Mouse (Mus musculus) midbrain, embryonic 15.5 days (tissue): ENCODE data around the gene Lingo1. TPM values are rescaled to one million over a fixed set of nuclear protein-coding genes. Genes with fewer than 3 reads are reported as not detected.

Experiments
- ATAC-seq: fragments of 200-750 bp; cut with Nextera tagmentation; replicated peaks from 2 replicates; pipeline ENCODE4 v1.8.0; 2017; ENCODE audit warnings: moderate TSS enrichment
- H3K27ac ChIP-seq: fragments of 300-500 bp; sonication (generic); 2 replicates; pipeline ENCODE4 v1.5.1; 2015; ENCODE audit warnings: mild to moderate bottlenecking, inconsistent platforms
- H3K27me3 ChIP-seq: fragments of 300-500 bp; sonication (generic); replicated peaks from 2 replicates; pipeline ENCODE4 v1.6.1; 2015; ENCODE audit warnings: inconsistent platforms
- H3K36me3 ChIP-seq: fragments of 300-500 bp; sonication (generic); replicated peaks from 2 replicates; pipeline ENCODE4 v1.6.1; 2015; ENCODE audit warnings: inconsistent platforms
- H3K4me1 ChIP-seq: fragments of 300-500 bp; sonication (generic); 2 replicates; pipeline ENCODE4 v1.6.1; 2015; ENCODE audit warnings: inconsistent platforms
- H3K4me2 ChIP-seq: fragments of 300-500 bp; sonication (generic); 2 replicates; pipeline ENCODE4 v1.6.1; 2015; ENCODE audit warnings: inconsistent platforms, mild to moderate bottlenecking, moderate library complexity
- H3K4me3 ChIP-seq: fragments of 300-500 bp; sonication (generic); 2 replicates; pipeline ENCODE4 v1.5.1; 2015; ENCODE audit warnings: mild to moderate bottlenecking, inconsistent platforms
- H3K9ac ChIP-seq: fragments of 300-500 bp; sonication (generic); 2 replicates; pipeline ENCODE4 v1.6.1; 2015; ENCODE audit warnings: mild to moderate bottlenecking, inconsistent platforms
- H3K9me3 ChIP-seq: fragments of 300-500 bp; sonication (generic); 2 replicates; pipeline ENCODE4 v1.6.1; 2016; ENCODE audit warnings: inconsistent platforms
- WGBS: fragments of 180-500 bp; shearing (Covaris S2); methylation state at CpG from one replicate; pipeline ENCODE4 v1.1.7; 2015; ENCODE audit warnings: mixed read lengths; 5-methylcytosine and 5-hydroxymethylcytosine counted together
- polyA plus RNA-seq: library from polyadenylated mRNA; unstranded; fragments of >200 nt; fragmentation: Nextera tagmentation; extraction: Ambion mirVana; gene quantifications from 2 replicates; pipeline ENCODE4 v1.2.1, GENCODE M21; 2015

Gene Lingo1
- polyA plus RNA-seq, 1 experiment from 2014 or later, result 83.1 TPM

DNA sequence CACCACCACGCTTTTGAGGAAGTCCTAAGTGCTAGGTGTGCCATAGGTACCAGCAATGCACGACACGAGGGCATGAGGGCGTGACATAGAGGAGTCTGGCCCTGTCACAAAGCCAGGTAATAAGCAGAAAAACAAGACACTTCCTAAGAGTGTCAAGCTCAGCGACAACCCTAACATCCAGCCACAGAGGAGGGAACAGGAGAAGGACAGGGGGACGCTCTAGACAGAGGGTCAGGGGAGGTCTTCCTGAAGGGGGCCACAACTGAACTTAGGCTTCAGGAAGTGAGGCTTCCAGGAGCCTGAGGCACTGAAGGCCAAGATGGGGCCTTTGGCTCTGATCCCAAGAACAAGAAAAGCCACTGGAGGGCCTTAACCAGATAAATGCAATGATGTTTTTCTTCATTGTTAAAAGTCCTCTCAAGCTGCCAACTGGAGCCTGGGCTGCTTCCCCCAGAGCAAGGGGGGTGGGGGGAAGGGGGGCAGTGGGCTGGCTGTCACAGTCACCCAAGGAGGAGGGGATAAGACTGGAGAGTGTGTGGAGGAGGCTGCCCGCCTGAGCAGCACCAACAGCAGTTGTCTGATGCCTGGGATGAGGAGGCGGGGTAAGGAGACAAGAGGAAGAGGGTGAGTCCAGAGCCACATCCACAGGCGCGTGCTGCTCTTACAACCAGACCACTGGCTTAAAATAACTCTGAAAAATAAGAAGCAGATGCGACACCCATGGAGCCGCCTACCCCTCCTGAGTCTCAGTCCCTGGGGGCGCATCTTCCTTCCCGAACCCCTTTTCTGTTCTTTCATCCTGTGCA lies 109.7 kb downstream of the Lingo1 start:
- ATAC-seq, result peak; percentile 79; the same call in 1 of the 2 replicates
- 60% methylated on average over 14 of the region's 14 CpGs for WGBS
- Histone ChIP-seq H3K9me3 (no peaks in the 10 kb centered on the region), H3K4me2 (no peak overlapping the region), H3K9ac (peak overlapping the region; percentile 15; the same call in 1 of the 2 replicates), H3K27me3 (no peaks in the 10 kb centered on the region), H3K27ac (peak overlapping the region; percentile 65), H3K36me3 (no peaks in the 10 kb centered on the region), H3K4me3 (no peak overlapping the region), H3K4me1 (peaks cover 23% of the 10 kb centered on the region)

DNA sequence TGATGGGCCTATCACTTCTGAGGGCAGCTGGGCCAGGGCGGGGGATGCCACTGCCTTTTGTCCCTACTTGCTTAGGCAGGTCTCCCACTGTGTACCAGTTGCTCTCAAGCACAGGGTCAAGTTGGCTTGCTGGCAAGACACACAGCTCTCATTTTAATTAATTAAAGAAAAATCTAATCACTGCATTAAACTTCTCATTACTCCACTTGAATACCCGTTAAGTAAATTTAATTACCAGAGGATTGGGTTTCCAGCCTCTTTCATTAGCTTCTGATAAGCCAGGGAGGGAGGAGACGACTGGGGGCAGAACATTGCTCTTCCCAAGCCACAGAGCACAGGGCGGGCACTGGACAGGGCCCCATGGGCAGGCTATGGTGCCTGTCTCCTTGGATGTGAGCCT lies 113.4 kb downstream of the Lingo1 start:
- WGBS, result 43% methylated on average over 4 of the region's 4 CpGs
- Histone ChIP-seq H3K9me3 (no peaks in the 10 kb centered on the region), H3K4me3 (no peak overlapping the region), H3K27me3 (no peaks in the 10 kb centered on the region), H3K36me3 (no peaks in the 10 kb centered on the region), H3K4me2 (no peak overlapping the region), H3K9ac (no peak overlapping the region), H3K4me1 (peaks cover 18% of the 10 kb centered on the region), H3K27ac (no peak overlapping the region)
- ATAC-seq, result no peak

DNA sequence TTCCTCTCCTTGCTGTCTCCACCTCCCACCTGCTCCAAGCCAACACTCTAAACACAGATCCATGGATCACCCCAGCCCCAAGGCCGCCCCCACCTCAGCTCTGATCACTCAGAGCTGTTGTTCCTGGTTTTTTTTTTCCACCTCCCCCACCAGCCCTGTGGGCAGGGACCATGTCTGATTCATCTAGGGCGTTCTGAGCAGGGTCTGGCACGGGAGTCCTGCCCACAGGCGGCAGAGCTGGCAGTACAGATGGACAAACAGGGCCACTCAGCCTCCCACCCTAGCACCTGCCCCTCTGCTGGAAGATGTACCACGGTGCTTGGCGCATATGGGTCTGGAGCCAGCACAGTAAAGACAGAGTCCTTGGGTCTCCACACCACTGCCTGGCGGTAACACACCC lies 114.3 kb downstream of the Lingo1 start:
- no peak overlapping the region for H3K4me3 ChIP-seq
- WGBS, result 84% methylated on average over 7 of the region's 7 CpGs
- H3K9ac ChIP-seq, result no peak overlapping the region
- no peak overlapping the region for H3K4me2 ChIP-seq
- no peaks in the 10 kb centered on the region for H3K27me3 ChIP-seq
- peaks cover 15% of the 10 kb centered on the region for H3K4me1 ChIP-seq
- no peaks in the 10 kb centered on the region for H3K9me3 ChIP-seq
- no peak for ATAC-seq
- no peaks in the 10 kb centered on the region for H3K36me3 ChIP-seq
- no peak overlapping the region for H3K27ac ChIP-seq

DNA sequence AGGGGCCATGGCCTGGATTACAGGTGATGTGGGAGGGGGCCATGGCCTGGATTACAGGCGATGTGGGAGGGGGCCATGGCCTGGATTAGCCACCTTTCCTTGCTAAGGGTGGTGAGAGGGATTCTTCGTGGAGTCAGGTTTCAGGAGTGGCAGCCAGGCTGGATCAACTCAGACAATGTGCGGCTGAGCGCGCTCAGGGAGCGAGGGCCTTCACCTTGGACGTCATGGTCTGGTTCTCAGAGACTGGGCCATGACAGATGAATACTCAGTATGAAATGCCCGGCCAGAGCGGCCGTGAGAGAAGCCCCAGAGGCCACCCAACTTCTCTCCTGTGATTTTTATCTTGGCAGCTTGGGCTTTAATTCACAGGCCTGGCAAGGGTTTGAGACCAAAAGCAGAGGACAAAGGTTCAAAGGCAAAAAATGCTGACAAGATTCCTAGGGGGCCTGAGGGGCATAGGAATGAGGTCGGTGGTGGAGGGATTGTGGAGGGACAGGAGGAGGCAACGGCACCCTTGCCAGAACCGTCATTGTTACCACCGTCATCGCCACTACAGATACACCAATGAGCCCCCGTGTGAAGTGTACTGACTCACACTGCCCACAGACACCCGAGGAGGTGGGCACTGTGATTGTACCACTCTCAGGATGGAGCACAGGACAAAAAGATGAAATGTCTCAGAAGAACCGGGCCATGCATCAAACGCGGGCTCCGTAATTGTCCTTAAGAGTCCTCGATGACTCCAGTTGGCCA lies 117.2 kb downstream of the Lingo1 start:
- Histone ChIP-seq H3K9ac (no peak overlapping the region), H3K27ac (no peak overlapping the region), H3K4me2 (no peak overlapping the region), H3K9me3 (no peaks in the 10 kb centered on the region), H3K36me3 (no peaks in the 10 kb centered on the region), H3K4me3 (no peak overlapping the region), H3K27me3 (no peaks in the 10 kb centered on the region), H3K4me1 (peaks cover 6% of the 10 kb centered on the region)
- WGBS, result 87% methylated on average over 22 of the region's 22 CpGs
- ATAC-seq, result no peak

DNA sequence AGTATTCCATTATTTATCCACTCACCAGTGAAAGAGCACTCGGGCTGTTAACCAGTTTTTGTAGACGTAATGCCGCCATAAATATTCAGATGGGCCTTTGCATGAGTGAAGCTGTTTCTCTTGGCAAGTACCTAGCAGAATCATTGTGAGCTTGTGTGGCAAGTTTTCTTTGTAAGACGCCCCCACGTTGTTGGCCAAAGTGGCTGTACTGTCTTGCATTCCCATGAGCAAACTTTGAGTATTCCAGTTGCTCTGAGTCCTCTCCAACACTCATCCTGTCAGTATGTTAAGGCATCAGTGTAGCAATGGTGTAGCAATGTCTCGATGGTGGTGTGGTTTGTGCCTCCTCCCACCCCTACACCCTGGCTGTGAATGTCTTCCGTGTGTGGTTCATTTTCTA lies 120.6 kb downstream of the Lingo1 start:
- no peak for ATAC-seq
- Histone ChIP-seq H3K9ac (no peak overlapping the region), H3K4me3 (no peak overlapping the region), H3K4me2 (no peak overlapping the region), H3K36me3 (0 out of 2 replicates have a peak, but pooled peaks cover 5% of the 10 kb centered on the region), H3K4me1 (no peaks in the 10 kb centered on the region), H3K27ac (no peak overlapping the region), H3K9me3 (no peaks in the 10 kb centered on the region), H3K27me3 (no peaks in the 10 kb centered on the region)
- 87% methylated on average over 7 of the region's 7 CpGs for WGBS

DNA sequence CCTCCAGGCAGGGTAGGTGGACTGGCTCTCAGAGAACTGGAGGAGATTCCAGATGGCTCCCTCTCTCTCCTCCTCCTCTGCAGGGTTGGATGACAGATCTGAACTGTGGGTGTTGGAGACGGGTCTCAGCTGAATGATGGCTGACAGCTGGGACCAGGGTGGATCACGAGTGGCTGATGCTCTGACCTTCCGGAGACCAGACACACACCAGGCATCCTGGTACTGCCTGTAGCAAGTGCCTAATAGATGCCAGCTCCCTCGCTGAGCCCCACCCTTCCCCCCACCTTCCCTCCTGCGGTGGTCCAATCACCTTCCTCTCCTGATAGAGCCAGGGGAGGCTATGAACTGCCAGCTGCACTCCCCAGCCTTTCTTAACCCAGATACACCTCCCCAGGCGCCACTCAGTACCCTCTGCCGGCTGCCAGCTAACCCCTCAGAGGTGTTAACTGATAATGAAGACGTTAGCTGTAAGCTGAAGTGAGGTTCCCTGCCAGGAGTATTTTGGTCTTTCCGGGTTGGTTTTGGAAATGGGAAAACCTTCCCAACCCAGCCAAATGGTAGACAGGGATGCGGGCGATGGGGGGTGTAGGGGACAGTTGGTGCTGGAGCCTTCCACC lies 126.6 kb downstream of the Lingo1 start:
- WGBS, result 43% methylated on average over 11 of the region's 11 CpGs
- Histone ChIP-seq H3K36me3 (0 out of 2 replicates have a peak, but pooled peaks cover 5% of the 10 kb centered on the region), H3K4me2 (no peak overlapping the region), H3K4me3 (no peak overlapping the region), H3K4me1 (no peaks in the 10 kb centered on the region), H3K27me3 (no peaks in the 10 kb centered on the region), H3K9ac (no peak overlapping the region), H3K27ac (no peak overlapping the region), H3K9me3 (no peaks in the 10 kb centered on the region)
- ATAC-seq, result no peak

DNA sequence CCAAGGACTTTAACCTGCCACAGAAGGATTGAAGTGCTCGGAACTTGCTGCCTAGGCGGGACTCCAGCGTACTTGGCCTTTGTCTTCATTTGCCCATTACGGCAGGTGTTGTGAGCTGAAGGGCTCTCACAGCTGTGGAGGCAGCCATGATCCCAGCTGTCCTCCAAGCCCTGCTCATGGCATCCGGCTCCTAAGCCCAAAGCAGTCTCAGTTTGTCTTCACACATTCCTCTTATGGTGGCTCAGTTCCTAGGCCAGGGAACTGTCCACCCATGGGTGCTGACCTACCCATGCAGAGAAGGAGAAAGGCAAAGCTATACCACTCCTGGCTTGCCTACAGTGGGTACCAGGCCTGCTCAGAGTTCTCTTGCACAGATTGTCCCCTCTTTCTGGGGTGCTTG lies 132.1 kb downstream of the Lingo1 start:
- no peaks in the 10 kb centered on the region; the same call in 1 of the 2 replicates for H3K4me1 ChIP-seq
- H3K36me3 ChIP-seq, result no peaks in the 10 kb centered on the region
- no peaks in the 10 kb centered on the region for H3K9me3 ChIP-seq
- no peak overlapping the region for H3K27ac ChIP-seq
- H3K4me2 ChIP-seq, result no peak overlapping the region
- H3K9ac ChIP-seq, result no peak overlapping the region
- no peak overlapping the region for H3K4me3 ChIP-seq
- no peaks in the 10 kb centered on the region for H3K27me3 ChIP-seq
- WGBS, result 83% methylated on average over 5 of the region's 5 CpGs
- no peak for ATAC-seq

DNA sequence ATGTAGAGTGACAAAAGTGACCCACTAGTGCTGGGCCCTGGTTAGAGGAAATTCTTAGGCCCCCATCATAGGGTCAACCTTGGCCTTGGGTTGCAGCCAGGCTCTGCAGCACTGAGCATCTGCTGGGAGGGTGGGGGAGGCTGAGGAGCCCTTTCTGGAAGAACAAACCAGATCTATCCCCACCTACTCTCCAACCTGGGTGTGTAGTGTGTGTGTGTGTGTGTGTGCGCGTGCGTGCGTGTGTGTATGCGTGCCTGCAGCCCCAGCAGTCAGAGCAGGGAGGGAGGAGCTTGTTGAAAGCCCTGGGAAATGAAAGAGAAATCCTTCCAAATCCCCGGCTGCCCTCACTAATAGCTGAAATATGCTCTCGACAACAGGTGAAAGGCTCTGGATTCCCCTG lies 133.3 kb downstream of the Lingo1 start:
- no peak overlapping the region for H3K4me3 ChIP-seq
- no peaks in the 10 kb centered on the region; the same call in 1 of the 2 replicates for H3K4me1 ChIP-seq
- WGBS, result 70% methylated on average over 7 of the region's 7 CpGs
- H3K9ac ChIP-seq, result no peak overlapping the region
- no peak overlapping the region for H3K4me2 ChIP-seq
- ATAC-seq, result no peak
- H3K27me3 ChIP-seq, result no peaks in the 10 kb centered on the region
- no peak overlapping the region for H3K27ac ChIP-seq
- H3K36me3 ChIP-seq, result no peaks in the 10 kb centered on the region
- H3K9me3 ChIP-seq, result no peaks in the 10 kb centered on the region

DNA sequence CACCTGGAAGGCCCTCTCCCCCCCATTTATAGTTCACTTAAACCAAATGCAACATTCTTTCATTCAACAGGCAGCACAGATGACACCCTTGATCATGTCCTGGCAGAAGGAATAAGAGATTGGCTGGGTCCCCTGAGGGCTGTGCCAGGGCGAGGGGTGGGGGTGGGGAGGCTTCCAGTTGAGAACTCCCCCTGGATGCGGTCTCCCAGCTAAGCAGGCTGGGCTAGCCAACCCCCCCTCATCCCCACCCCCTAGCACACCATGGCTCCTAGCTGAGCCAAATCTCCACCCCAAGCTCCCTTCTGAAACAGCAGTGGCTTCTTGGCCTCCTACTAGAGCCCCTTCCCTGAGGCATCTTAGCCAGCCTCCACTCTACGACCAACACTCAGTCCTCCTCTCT lies 133.9 kb downstream of the Lingo1 start:
- ATAC-seq, result no peak
- Histone ChIP-seq H3K9me3 (no peaks in the 10 kb centered on the region), H3K4me3 (no peak overlapping the region)

DNA sequence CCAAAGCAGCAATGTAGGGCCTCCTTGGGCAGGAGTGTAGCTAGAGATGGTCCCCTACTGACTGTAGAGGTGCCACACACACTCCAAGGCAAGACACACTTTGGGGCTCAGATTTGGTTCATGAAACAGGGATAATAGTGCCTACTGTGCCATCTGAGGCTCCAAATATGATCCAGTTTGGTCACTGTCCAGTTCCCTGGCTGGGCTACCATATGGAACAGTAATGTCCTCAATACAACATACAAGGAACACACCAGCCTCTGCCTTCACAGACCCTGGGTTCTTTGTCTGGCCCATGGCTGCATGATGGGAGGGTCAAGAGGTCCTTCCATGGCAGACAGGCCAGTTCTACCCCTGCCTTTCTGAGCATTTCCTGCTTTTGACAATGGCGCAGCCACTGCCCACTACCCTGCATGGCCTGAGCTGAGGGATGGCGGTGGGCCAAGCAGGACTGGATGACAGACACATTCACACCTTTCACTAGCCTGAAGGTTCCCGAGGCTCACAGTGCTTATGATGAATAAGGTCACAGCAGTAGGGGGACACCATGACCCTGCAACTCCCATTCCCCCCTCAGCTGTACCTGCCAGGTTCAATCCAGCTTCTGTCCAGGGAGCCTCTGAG lies 134.9 kb downstream of the Lingo1 start:
- ATAC-seq, result no peak
- no peak overlapping the region for H3K4me3 ChIP-seq
- H3K9me3 ChIP-seq, result no peaks in the 10 kb centered on the region
- 88% methylated on average over 3 of the region's 3 CpGs for WGBS
- H3K4me1 ChIP-seq, result peaks cover 11% of the 10 kb centered on the region
- H3K36me3 ChIP-seq, result no peaks in the 10 kb centered on the region
- no peak overlapping the region for H3K9ac ChIP-seq
- no peak overlapping the region for H3K27ac ChIP-seq
- no peaks in the 10 kb centered on the region for H3K27me3 ChIP-seq
- no peak overlapping the region for H3K4me2 ChIP-seq

More for the DNA sequence above, 133.9 kb downstream of the Lingo1 start:
- H3K9ac ChIP-seq, result no peak overlapping the region
- H3K4me1 ChIP-seq, result peaks cover 1% of the 10 kb centered on the region; the same call in 1 of the 2 replicates
- no peak overlapping the region for H3K27ac ChIP-seq
- no peaks in the 10 kb centered on the region for H3K36me3 ChIP-seq
- 73% methylated on average over 3 of the region's 3 CpGs for WGBS
- H3K27me3 ChIP-seq, result no peaks in the 10 kb centered on the region
- no peak overlapping the region for H3K4me2 ChIP-seq

DNA sequence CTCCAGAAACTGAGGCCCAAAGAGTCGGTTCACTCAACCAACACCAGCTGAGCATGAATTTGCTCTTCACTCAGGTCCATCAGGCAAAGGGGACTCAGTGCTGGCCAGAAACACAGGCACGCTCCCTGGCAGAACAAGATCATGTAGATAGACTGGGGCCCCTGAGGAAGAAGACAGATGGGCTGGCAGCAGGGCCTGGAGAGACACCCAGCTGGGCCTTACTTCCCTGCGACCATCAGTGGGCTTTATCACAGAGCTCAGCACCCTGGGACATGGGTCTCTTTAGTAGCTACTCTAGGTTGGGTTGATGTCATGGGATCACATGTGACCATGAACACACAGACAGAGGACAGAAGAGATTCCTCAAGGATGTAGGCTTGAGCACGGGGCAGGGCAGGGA lies 137.7 kb downstream of the Lingo1 start:
- Histone ChIP-seq H3K4me1 (peaks cover 26% of the 10 kb centered on the region), H3K4me3 (no peak overlapping the region), H3K27me3 (no peaks in the 10 kb centered on the region), H3K4me2 (no peak overlapping the region), H3K9ac (no peak overlapping the region), H3K9me3 (no peaks in the 10 kb centered on the region), H3K27ac (no peak overlapping the region), H3K36me3 (no peaks in the 10 kb centered on the region)
- WGBS, result 87% methylated on average over 4 of the region's 4 CpGs
- no peak for ATAC-seq

DNA sequence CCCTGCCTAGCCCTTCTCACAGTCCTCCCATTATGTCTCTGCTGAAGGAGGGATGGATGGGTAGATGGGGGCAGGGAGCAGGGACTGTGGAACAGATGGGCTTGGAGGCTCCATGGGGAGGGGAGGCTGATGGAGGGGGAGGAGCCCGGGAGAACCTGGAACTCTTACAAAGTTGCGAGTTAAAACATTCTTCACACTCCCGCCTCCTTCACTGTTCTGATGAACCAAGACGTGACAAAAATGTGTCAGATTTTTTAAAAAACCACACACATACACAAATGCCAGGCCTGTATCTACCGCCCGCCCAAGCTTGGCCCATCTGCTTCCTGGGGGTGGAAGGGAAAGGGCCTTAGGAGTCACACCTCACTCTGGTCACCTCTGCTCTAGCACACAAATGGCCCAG lies 138.3 kb downstream of the Lingo1 start:
- Histone ChIP-seq H3K36me3 (no peaks in the 10 kb centered on the region), H3K9me3 (no peaks in the 10 kb centered on the region), H3K4me2 (no peak overlapping the region), H3K27me3 (no peaks in the 10 kb centered on the region), H3K4me3 (no peak overlapping the region), H3K4me1 (peaks cover 26% of the 10 kb centered on the region), H3K27ac (no peak overlapping the region), H3K9ac (no peak overlapping the region)
- no peak for ATAC-seq
- 80% methylated on average over 6 of the region's 6 CpGs for WGBS
